Mouse (Mus musculus) brain, embryonic 14.5 days (tissue): ENCODE data around the gene Wdr46.

Source experiments
- CTCF ChIP-seq: fragments of 200-500 bp; IDR thresholded peaks from 2 replicates; pipeline ENCODE4 v1.5.1; 2012; ENCODE audit warnings: inconsistent platforms, mild to moderate bottlenecking, moderate library complexity, borderline replicate concordance; ENCODE audit not compliant: insufficient read depth, insufficient read length; ENCODE audit errors: extremely low read depth
- POLR2A ChIP-seq: fragments of 200-500 bp; IDR thresholded peaks from 2 replicates; pipeline ENCODE4 v1.6.1; 2012; ENCODE audit warnings: mild to moderate bottlenecking, inconsistent platforms, borderline replicate concordance; ENCODE audit not compliant: poor library complexity, insufficient read depth, insufficient read length, severe bottlenecking; ENCODE audit errors: extremely low read depth

DNA sequence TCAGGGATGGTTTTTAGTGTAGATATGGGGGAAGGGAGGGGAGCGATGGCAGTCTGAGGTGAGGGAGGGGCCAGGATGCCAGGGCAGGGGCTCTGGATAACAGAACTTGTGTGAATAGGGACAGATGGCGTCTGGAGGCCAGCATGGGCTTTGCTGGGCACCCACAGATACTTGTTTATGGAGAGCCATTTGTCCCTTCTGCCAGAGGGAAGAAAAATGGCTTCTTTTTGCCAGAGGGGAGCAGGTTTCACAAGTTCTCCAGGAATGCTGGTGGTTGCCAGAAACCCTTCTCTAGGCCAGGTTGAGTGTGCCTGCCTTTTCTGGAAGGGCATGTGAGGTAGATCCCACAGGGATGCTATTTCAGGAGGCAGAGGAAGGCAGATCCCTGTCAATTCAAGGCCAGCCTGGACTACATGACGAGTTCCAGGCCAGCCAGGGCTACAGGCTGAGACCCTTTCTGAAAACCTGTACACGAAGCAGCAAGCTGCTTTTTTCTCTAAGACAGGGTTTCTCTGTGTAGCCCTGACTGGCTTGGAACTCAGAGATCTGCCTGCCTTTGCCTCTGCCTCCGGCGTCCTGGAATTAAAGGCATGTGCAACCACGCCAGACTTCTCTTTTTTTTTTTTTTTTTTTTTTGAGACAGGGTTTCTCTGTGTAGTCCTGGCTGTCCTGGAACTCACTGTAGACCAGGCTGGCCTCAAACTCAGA lies 40.0 kb upstream of the Wdr46 start:
- TF ChIP-seq CTCF = no peak
- TF ChIP-seq POLR2A = no peak
